Mouse (Mus musculus) left cerebral cortex, adult 9 months (tissue): ENCODE data around the gene Gabra3.

ENCODE experiments used
- DNase-seq, 2 experiments: peaks; one replicate each; pipeline ENCODE4 v3.0.0; 2022; ENCODE audit warnings: low spot score in 2 of 2

Gene Gabra3

DNA sequence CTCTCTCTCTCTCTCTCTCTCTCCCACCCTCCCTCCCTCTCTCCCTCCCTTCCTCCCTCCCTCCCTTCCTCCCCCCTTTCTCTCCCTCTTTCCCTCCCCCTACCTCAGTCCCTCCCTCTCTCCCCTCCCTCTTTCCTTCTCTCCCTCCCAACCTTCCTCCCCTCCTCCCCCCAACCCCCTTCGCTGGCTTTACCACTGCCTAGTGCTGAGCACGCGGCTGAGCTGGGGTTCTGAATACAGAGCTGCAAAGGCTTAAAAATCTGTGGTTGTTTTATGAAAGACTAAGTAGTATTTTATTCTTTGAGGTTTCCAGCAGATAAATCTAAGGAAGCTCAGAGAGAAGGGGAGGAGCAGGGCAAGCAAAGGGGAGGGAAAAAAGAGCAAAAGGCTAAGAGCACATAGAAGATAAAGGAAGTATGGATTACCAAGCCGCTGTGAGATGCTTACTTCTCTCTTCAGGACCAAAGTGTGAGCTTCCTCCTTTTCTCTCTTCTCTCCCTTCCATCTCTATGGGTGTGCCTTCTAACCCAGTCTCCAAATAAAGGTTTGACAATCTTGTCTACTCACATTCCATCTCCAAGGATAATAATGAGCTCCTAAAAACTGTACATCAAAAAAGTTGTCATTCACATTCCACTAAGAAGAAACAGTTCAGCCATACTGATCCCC, at the start of gene Gabra3:
Gene Gabra3 (minus strand): TSS at position 619 of the 669 bp plus-strand sequence.
- peak in 1 of 2 experiments; percentile 7 for DNase-seq

DNA sequence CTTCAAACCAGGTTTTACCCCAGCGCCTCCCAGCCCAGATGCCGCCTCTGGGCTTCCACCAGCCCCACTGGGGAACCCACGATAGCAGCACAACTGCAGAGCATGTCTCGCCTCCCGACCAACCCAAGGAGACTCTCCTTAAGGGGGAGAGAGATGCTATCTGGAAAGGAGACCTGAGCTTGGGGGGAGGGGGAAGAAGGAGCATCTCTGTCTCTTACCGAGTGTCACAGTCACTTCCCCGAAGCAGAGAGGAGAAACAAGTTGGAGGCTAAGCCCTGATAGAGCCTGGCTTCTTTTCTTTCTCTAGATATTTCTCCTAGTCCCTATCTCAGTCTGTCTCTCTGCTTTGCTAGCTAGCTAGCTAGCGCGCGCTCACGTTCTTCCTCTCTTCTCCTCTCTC, 859 bp downstream of the Gabra3 start:
- DNase-seq: no peak

DNA sequence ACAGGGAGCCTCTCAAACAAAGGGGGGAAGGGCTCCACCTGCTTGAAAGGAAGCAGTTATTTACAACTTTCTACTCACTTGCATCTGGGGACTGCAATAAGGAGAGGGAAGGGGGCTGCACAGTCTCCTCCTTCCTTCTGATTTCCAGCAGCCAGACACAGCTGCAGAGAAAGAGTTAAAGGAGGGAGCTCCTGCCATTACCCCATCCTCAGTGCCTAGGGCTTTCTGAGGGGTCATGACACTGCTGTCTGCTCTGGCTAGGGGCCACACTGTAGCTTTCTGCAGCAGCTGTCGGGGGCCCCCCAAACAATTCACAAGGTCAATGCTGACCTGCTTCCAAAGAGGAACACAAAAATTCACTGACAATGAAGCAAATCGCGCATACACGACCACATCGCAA, 1.3 kb downstream of the Gabra3 start:
- DNase-seq: no peak

DNA sequence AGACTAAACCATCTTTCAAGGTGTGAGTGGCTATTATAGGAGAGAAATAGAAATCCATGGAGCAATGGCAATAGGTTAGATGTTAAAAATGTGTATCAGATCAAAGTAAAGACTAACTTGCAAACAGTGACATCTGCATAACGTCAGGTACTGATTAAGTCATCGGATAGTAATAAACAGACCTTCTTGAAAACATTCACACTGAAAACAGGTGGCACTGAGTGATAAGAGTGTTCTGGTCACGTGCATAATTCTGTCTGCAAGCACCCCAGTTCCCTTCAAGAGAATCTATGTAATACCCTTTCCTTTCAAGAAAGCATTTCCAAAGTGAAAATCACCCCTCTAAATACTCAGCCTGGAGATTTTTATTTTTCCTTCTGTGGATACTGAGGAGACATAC, 6.0 kb downstream of the Gabra3 start:
- DNase-seq: no peak

DNA sequence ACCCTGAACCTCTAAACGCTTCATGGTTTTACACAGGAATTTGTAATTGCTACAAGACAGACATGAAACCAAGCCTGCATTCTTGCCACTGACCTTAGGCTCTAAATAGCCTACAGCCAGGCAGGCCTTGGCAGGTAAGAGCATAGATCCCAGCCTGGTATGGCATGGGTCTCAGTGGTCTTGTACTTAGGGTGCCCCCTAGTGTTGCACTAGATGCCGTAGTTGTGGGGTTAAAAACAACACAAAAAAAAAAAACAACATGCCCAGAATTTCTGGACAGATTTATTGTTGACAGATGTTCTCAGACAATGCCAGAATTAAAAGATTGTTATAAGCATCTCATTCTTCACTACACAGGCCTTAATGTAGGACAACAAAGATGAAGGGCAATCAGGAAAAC, 12.0 kb downstream of the Gabra3 start:
- DNase-seq: no peak

DNA sequence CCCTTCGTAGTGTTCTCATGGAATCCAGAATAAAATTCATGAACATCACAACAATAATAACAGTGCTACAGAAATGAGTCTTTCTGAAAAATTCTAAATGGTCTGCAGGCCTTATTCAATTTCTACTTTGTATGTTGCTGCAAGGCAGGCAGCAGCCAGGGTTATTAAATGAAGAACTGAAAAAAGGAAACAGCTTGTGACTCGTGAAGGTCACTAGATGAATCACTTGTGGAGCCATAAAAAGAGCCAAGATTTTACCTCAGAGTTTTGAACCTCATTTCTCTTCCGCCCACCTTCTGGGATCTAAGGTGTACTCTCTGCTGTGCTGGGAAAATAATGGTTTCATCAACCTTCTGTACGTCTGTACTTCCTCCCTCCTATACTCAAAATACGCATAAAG, 159.4 kb downstream of the Gabra3 start:
- DNase-seq: no peak

DNA sequence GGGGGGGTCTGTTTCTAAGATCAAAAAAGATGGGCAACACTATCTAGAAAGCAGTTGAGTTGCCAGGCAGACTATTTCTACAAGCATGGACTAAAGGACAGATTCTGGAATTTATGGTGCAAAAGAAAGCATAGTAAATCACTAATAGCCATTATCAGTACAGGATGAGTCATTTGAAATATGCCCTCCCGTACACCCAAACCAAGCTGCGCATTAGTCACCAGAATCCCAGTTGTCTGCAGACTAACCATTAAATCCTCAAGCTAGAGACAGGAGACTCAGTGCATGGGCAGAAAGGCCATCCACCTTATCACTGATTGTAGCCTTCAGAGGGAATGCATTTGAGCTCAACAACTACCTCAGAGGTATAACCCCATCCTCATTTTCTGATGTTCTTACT, 166.8 kb downstream of the Gabra3 start:
- no peak for DNase-seq

DNA sequence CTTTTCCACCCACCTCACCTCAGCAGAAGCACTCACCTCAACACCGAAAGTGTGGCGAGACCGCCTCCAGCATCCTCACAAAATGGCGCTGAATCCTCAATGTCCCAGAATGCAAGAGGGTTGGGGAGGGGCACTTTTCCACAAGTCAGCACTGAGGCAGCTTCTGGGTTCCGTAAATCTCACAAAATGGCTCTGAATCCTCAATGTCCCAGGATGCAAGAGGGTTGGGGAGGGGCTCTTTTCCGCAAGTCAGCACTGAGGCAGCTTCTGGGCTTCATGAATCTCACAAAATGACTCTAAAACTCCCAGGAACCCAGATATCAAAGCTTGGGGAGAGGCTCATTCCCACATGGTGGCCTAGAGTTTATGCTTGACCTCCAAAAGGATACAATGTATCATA, 269.9 kb downstream of the Gabra3 start, which contains the start of gene Magea10:
Gene Magea10 (minus strand): TSS at position 101 of the 400 bp plus-strand sequence.
- no peak for DNase-seq
